Mouse (Mus musculus): ENCODE data around the gene Tdp2.

The Tdp2 gene

DNA sequence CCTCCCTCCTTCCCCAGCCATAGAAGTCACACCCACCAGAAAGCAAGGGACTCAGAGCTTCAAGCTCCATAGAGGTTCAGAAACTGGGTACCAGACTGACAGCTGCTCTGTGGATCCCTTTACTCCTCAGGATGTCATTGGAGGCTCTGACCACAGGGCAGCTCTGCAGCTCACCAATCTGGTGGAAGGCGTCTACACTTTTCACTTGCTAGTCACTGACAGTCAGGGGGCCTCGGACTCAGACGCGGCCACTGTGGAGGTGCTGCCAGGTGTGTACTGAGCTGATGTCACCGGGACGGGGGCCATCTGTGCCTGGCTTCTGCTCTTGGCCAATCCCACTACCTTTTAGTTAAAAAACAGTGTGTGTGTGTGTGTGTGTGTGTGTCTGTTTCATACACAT is 50.9 kb downstream of the Tdp2 start:
- peak; percentile 59 for DNase-seq

DNA sequence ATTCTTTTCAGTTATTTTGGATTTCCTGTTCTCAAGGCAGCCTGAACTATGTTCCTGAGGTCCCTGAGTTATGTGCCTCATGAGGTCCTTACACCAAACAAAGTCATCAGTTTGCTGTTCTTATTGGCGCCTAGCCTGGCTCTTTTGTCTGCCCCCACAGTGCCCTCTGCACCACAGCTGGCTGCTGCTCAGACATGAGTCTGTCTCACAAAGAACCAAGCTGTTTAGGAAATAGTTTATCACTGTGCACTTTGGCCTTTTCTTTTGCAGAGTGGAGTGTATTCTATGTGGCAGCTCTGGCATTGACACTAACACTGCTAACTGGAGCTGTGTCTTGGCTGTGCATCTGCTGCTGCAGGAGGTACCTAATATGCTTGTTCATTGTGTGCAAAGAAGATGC is 58.1 kb downstream of the Tdp2 start:
- peak; percentile 90 for DNase-seq

Data from kidney, adult 9 months (tissue).